Mouse (Mus musculus): Measurements from ENCODE around the gene Gulp1.

- no peak for TF ChIP-seq CTCF (IDR thresholded peaks at IDR 0.05; ENCODE audit: insufficient read depth, low read length)
- TF ChIP-seq POLR2A (IDR thresholded peaks at IDR 0.05; ENCODE audit: borderline replicate concordance, extremely low read depth, low read depth, low read length): no peak
Measured at GRCm38 (mm10) chr1:44584886-44585385, 33.6 kb downstream of the Gulp1 start.

All from lung, adult 2 months (tissue).